In the genomic region with DNA sequence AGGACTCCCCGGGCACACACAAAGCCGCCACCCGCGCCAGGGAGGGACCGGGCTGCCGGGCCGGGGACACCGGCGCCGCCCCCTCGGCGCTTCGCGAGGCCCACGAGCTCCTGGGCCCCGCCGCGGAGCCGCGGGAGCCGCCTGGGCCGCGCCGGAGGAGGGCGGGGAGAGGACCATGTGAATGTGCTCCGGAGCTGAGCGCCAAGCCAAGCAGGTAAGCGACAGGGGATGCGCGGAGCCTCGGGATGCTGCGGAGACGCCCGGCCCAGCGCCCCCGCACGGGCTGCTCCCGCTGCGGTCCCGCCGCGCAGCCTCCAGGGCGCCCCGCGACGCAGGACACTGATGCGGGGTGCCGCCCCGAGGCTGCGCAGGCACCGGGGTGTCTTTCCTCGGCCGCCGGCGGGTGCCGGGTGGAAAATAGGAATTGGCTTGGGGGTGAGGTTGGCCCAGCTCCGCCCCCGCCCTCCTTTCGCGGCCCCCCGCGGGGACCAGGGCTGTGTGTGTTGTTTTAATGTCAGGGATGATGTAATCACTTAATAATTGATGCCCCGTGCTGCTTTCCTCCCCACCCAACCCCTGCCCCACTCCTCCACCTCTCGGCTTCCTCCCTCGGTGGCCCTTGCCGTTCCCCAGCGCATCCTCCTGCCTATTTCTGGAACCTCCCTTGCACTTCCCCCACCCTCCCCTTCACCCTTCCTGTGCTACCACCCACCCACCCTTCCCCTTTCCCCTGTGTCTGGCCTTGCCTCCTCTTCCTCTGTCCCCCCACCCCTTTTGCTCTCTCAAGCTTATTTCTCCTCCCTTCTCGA, we compare ENCODE assay signal across 8 mouse cellular contexts. TPM values are rescaled to one million over a fixed set of nuclear protein-coding genes. Genes with fewer than 3 reads are reported as not detected.
DNase-seq lines count a peak whose midpoint lies in the region; ATAC-seq lines count a peak whose summit lies in the region.

No protein-coding gene starts in this region.

- no peaks in the 10 kb centered on the region for H3K36me3 ChIP-seq in intestine, embryonic 14.5 days (ENCODE audit: control insufficient read depth, insufficient read depth, low read length)
- no peaks in the 10 kb centered on the region for H3K36me3 ChIP-seq in limb, embryonic 15.5 days

- intact Hi-C loops in gastrocnemius, postnatal 36 days (cut with DNase I), result loop anchor here (5.0 to 10.0 kb wide), 3 partner anchors 128 to 195 kb away; no protein-coding TSS in a partner anchor

- ATAC-seq in intestine, embryonic 14.5 days (replicated peaks; ENCODE audit: low FRiP score, low TSS enrichment, low read depth), result peak; percentile 60
- ATAC-seq in limb, embryonic 15.5 days (ENCODE audit: insufficient number of reproducible peaks, low FRiP score, low TSS enrichment, low read depth), result peak; percentile 2
- ATAC-seq in monocyte, adult 5-6 weeks (replicated peaks; ENCODE audit: insufficient number of reproducible peaks, low FRiP score, low TSS enrichment, poor library complexity, severe bottlenecking), result peak; percentile 23

- no peaks in the 10 kb centered on the region for H3K9me3 ChIP-seq in intestine, embryonic 14.5 days (ENCODE audit: control insufficient read depth, low read length)
- no peaks in the 10 kb centered on the region for H3K9me3 ChIP-seq in limb, embryonic 15.5 days

- H3K4me3 ChIP-seq in intestine, embryonic 14.5 days (ENCODE audit: low read depth, low read length), result peak overlapping the region; percentile 82
- H3K4me3 ChIP-seq in limb, embryonic 15.5 days, result peak overlapping the region; percentile 72

- H3K9ac ChIP-seq in intestine, embryonic 14.5 days (ENCODE audit: low read length), result peak overlapping the region; percentile 90
- H3K9ac ChIP-seq in limb, embryonic 15.5 days, result peak overlapping the region; percentile 78

- peaks cover 7% of the 10 kb centered on the region; the same call in 1 of the 2 replicates for H3K27me3 ChIP-seq in intestine, embryonic 14.5 days (replicated peaks; ENCODE audit: control insufficient read depth, insufficient read depth, low read length)
- no peaks in the 10 kb centered on the region for H3K27me3 ChIP-seq in limb, embryonic 15.5 days

- H3K4me2 ChIP-seq in intestine, embryonic 14.5 days (ENCODE audit: low read length), result peak overlapping the region; percentile 71
- H3K4me2 ChIP-seq in limb, embryonic 15.5 days, result peak overlapping the region; percentile 78

- H3K27ac ChIP-seq in intestine, embryonic 14.5 days (ENCODE audit: low read depth), result peak overlapping the region; percentile 89
- peak overlapping the region; percentile 92 for H3K27ac ChIP-seq in limb, embryonic 15.5 days

- peaks cover 31% of the 10 kb centered on the region for H3K4me1 ChIP-seq in intestine, embryonic 14.5 days (replicated peaks; ENCODE audit: control insufficient read depth, insufficient read depth, low read length)
- peaks cover 25% of the 10 kb centered on the region for H3K4me1 ChIP-seq in limb, embryonic 15.5 days

- WGBS in intestine, embryonic 14.5 days, result 0% methylated on average over 58 of the region's 68 CpGs
- WGBS in limb, embryonic 15.5 days, result under 1% methylated on average over 59 of the region's 68 CpGs

- peak; percentile 8 for DNase-seq in 3T3-L1 (ENCODE audit: low read depth, low spot score)
- peak; percentile 67 for DNase-seq in Muller cell, postnatal 12 days (ENCODE audit: inconsistent ontology term)
- DNase-seq in cerebellum, postnatal 14 days, result peak; percentile 75 to 77
- DNase-seq in gastrocnemius, postnatal 36 days, result peak; percentile 22 to 42
- DNase-seq in intestine, embryonic 14.5 days (ENCODE audit: low spot score), result peak; percentile 78
- DNase-seq in thymus, postnatal 10 days (ENCODE audit: low spot score in 2 of 2), result peak; percentile 56 to 62

RNA-seq across cellular contexts. Expression of gene Fyn, which starts 1.5 kb away (rescaled TPM):
- total RNA-seq in gastrocnemius, postnatal 36 days (2021), result 1 to 10 TPM; 6.7 to 8.0 TPM
- polyA plus RNA-seq in intestine, embryonic 14.5 days (2014; fragmentation: Nextera tagmentation; extraction: Ambion mirVana), result 35.7 and 36.0 TPM in 2 replicates
- polyA plus RNA-seq in limb, embryonic 15.5 days (2015; fragmentation: Nextera tagmentation; extraction: Ambion mirVana), result 34.5 and 38.6 TPM in 2 replicates
- 231 to 385 TPM (median 255 TPM) in 3 replicates for total RNA-seq in monocyte, adult 5-6 weeks (2017)

Comparison
In these comparisons a context has a peak if more than half of its experiments do, and no peak if none do; other contexts are left out.
1. Peak in every context shown above with its lines: DNase-seq, ATAC-seq, H3K4me3 ChIP-seq and H3K27ac ChIP-seq.
2. DNase-seq: peak in every context shown above with its lines; median percentile 78 in intestine, embryonic 14.5 days; 76 in cerebellum, postnatal 14 days; 67 in Muller cell, postnatal 12 days; 59 in thymus, postnatal 10 days; 32 in gastrocnemius, postnatal 36 days; 8 in 3T3-L1.
3. ATAC-seq: peak in every context shown above with its lines; median percentile 60 in intestine, embryonic 14.5 days; 23 in monocyte, adult 5-6 weeks; 2 in limb, embryonic 15.5 days.
4. RNA of gene Fyn, which starts 1.5 kb away (total RNA-seq): 231 to 385 TPM in monocyte, adult 5-6 weeks; 6.7 to 8.0 TPM in gastrocnemius, postnatal 36 days; every median in the first group is over 10 times any median in the second.